Mouse (Mus musculus): ENCODE results near the gene Unc45b.
A peak's percentile ranks its signal among the peaks of the same experiment; 100 is the strongest.
"Not testable (repeated sequence)": the region's sequence is repeated elsewhere in the genome, so short reads cannot be mapped to it uniquely, and the experiment has no call there.

The Unc45b gene

GRCm38 (mm10) chr11:82947457-82947856 is 37.1 kb downstream of the Unc45b start:
- DNase-seq (ENCODE audit: low spot score): no peak

GRCm38 (mm10) chr11:82949036-82949435 is 38.7 kb downstream of the Unc45b start:
- DNase-seq (ENCODE audit: low spot score): no peak

GRCm38 (mm10) chr11:82950736-82951481 is 40.6 kb downstream of the Unc45b start, which contains the start of gene Slfn5:
Gene Slfn5 (plus strand): TSS chr11:82951349.
- DNase-seq (ENCODE audit: low spot score): no peak

- DNase-seq (ENCODE audit: low spot score): no peak
Measured at GRCm38 (mm10) chr11:82951865-82952611, 41.7 kb downstream of the Unc45b start.

- DNase-seq (ENCODE audit: low spot score): no peak
Measured at GRCm38 (mm10) chr11:82952612-82953542, 42.5 kb downstream of the Unc45b start.

GRCm38 (mm10) chr11:82954631-82955030 is 44.3 kb downstream of the Unc45b start:
- DNase-seq (ENCODE audit: low spot score): no peak

GRCm38 (mm10) chr11:82956925-82957324 is 46.6 kb downstream of the Unc45b start:
- no peak for DNase-seq (ENCODE audit: low spot score)

- DNase-seq (ENCODE audit: low spot score): peak; percentile 20
Measured at GRCm38 (mm10) chr11:82959613-82960012, 49.3 kb downstream of the Unc45b start.

- DNase-seq (ENCODE audit: low spot score): no peak
Measured at GRCm38 (mm10) chr11:82961743-82962142, 51.4 kb downstream of the Unc45b start.

GRCm38 (mm10) chr11:82962215-82962614 is 51.9 kb downstream of the Unc45b start:
- no peak for DNase-seq (ENCODE audit: low spot score)

GRCm38 (mm10) chr11:82970712-82971589 is 60.6 kb downstream of the Unc45b start:
- DNase-seq (ENCODE audit: low spot score): no peak

GRCm38 (mm10) chr11:82971590-82971974 is 61.2 kb downstream of the Unc45b start:
- DNase-seq (ENCODE audit: low spot score): no peak

GRCm38 (mm10) chr11:82973916-82974315 is 63.6 kb downstream of the Unc45b start:
- DNase-seq (ENCODE audit: low spot score): no peak

GRCm38 (mm10) chr11:82982409-82982808 is 72.1 kb downstream of the Unc45b start:
- DNase-seq (ENCODE audit: low spot score): not testable (repeated sequence)

- DNase-seq (ENCODE audit: low spot score): no peak
Measured at GRCm38 (mm10) chr11:82983193-82983592, 72.8 kb downstream of the Unc45b start.

GRCm38 (mm10) chr11:82987621-82988020 is 77.3 kb downstream of the Unc45b start:
- no peak for DNase-seq (ENCODE audit: low spot score)

GRCm38 (mm10) chr11:82989357-82989756 is 79.0 kb downstream of the Unc45b start:
- DNase-seq (ENCODE audit: low spot score): no peak

GRCm38 (mm10) chr11:82990612-82991385 is 80.4 kb downstream of the Unc45b start:
- DNase-seq (ENCODE audit: low spot score): not testable (repeated sequence)

GRCm38 (mm10) chr11:82991469-82992166 is 81.3 kb downstream of the Unc45b start, which contains the start of gene Slfn9:
Gene Slfn9 (minus strand): TSS chr11:82991830.
- no peak for DNase-seq (ENCODE audit: low spot score)
